Mouse (Mus musculus) hindbrain, postnatal 0 days (tissue): ENCODE results near the gene March9. TPM values are rescaled to one million over a fixed set of nuclear protein-coding genes. Genes with fewer than 3 reads are reported as not detected.

ENCODE experiments used
- ATAC-seq: fragments of 200-750 bp; cut with Nextera tagmentation; 2 replicates; pipeline ENCODE4 v1.8.0; 2017; ENCODE audit warnings: mild to moderate bottlenecking, moderate TSS enrichment, moderate library complexity
- DNase-seq: peaks from one replicate; pipeline ENCODE4 v3.0.0-alpha.2; 2015; ENCODE audit warnings: low spot score
- H3K27ac ChIP-seq: fragments of 300-500 bp; sonication (generic); 2 replicates; pipeline ENCODE4 v1.5.1; 2014; ENCODE audit warnings: mild to moderate bottlenecking
- H3K27me3 ChIP-seq: fragments of 300-500 bp; sonication (generic); 2 replicates; pipeline ENCODE4 v1.6.1; 2014; ENCODE audit warnings: low read length, mixed read lengths; ENCODE audit not compliant: insufficient read depth
- H3K36me3 ChIP-seq: fragments of 300-500 bp; sonication (generic); 2 replicates; pipeline ENCODE4 v1.6.1; 2014; ENCODE audit warnings: low read length, mixed read lengths; ENCODE audit not compliant: insufficient read depth
- H3K4me1 ChIP-seq: fragments of 300-500 bp; sonication (generic); 2 replicates; pipeline ENCODE4 v1.6.1; 2014; ENCODE audit warnings: antibody characterized with exemption, low read length, mixed read lengths; ENCODE audit not compliant: insufficient read depth
- H3K4me2 ChIP-seq: fragments of 300-500 bp; sonication (generic); 2 replicates; pipeline ENCODE4 v1.6.1; 2014; ENCODE audit warnings: low read depth, mild to moderate bottlenecking, low read length, moderate library complexity, mixed read lengths
- H3K4me3 ChIP-seq: fragments of 300-500 bp; sonication (generic); 2 replicates; pipeline ENCODE4 v1.5.1; 2014; ENCODE audit warnings: low read length
- H3K9ac ChIP-seq: fragments of 300-500 bp; sonication (generic); replicated peaks from 2 replicates; pipeline ENCODE4 v1.6.1; 2014; ENCODE audit warnings: mild to moderate bottlenecking, low read length, moderate library complexity, mixed read lengths
- H3K9me3 ChIP-seq: fragments of 300-500 bp; sonication (generic); 2 replicates; pipeline ENCODE4 v1.6.1; 2016; ENCODE audit warnings: low read length, mixed read lengths
- CTCF ChIP-seq: IDR thresholded peaks from 2 replicates; pipeline ENCODE4 v1.5.1; 2016; ENCODE audit warnings: antibody characterized with exemption, control low read depth, low read depth
- WGBS: fragments of 180-500 bp; shearing (Covaris S2); extraction: QIAGEN DNeasy Blood & Tissue Kit; methylation state at CpG from one replicate; pipeline ENCODE4 v1.1.7; 2014; 5-methylcytosine and 5-hydroxymethylcytosine counted together
- polyA plus RNA-seq: library from polyadenylated mRNA; unstranded; fragments of >200 nt; fragmentation: Nextera tagmentation; extraction: Ambion mirVana; gene quantifications from 2 replicates; pipeline ENCODE4 v1.2.1, GENCODE M21; 2015
- total RNA-seq: library from RNA; depleted of rRNA; stranded (reverse); fragments of >200 nt; gene quantifications from 2 replicates; pipeline ENCODE4 v1.2.3, GENCODE M21; 2014

Gene March9
- total and polyA plus RNA-seq, 2 experiments from 2014 or later: 6.7 to 80.1 TPM

DNA sequence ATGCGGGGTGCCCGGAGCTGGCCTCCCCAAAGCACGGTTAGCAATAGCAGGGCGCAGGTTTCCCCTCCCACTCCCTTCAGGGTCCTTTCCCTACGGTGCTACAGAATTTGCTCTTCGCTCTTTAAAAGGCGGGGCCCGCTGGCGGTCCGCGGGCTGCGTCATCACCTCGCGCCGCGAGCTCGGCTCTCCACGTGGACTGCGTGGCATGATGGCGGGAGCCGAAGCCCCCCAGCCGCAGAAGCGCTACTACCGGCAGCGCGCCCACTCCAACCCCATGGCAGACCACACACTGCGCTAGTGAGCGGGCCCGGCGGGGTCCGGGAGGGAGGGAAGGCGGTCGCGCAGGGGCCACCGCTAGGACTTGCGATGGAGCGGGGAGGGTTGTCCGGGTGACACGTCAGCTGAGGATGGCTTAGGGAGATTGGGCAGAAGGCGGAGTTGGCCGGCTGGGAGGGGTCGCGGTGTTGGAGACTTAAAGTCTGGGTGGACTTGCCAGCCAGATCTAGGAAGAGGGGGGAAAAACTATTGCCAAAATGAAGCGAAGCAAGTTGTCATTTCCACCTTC, 18.1 kb downstream of the March9 start:
- DNase-seq: peak; percentile 96
- Histone ChIP-seq H3K9ac (peak overlapping the region; percentile 61), H3K27me3 (no peaks in the 10 kb centered on the region), H3K27ac (peak overlapping the region; percentile 66; the same call in 1 of the 2 replicates), H3K4me1 (no peaks in the 10 kb centered on the region), H3K4me2 (peak overlapping the region; percentile 100), H3K36me3 (no peaks in the 10 kb centered on the region), H3K4me3 (peak overlapping the region; percentile 82), H3K9me3 (no peaks in the 10 kb centered on the region)
- no peak; the same call in 1 of the 2 replicates for TF ChIP-seq CTCF
- under 1% methylated on average over 44 of the region's 44 CpGs for WGBS
- peak; percentile 92 for ATAC-seq

- 2% methylated on average over 28 of the region's 28 CpGs for WGBS
- H3K36me3 ChIP-seq: no peaks in the 10 kb centered on the region
- H3K27me3 ChIP-seq: no peaks in the 10 kb centered on the region
- H3K9ac ChIP-seq: peak within 1 kb of the TSS; percentile 61
- H3K27ac ChIP-seq: peak within 1 kb of the TSS; percentile 66; the same call in 1 of the 2 replicates
- peak; percentile 52 for ATAC-seq
- no peak for TF ChIP-seq CTCF
- H3K4me1 ChIP-seq: no peaks in the 10 kb centered on the region
- H3K9me3 ChIP-seq: no peaks in the 10 kb centered on the region
- H3K4me3 ChIP-seq: peak within 1 kb of the TSS; percentile 82
- peak within 1 kb of the TSS; percentile 100 for H3K4me2 ChIP-seq
- peak; percentile 54 for DNase-seq
Observed at GRCm38 (mm10) chr10:127041274-127041766, 18.7 kb downstream of the March9 start, which contains the start of the genes Mettl1 and Eef1akmt3. Gene Mettl1 (plus strand): TSS chr10:127041414. Gene Eef1akmt3 (minus strand): TSS chr10:127041513.

- DNase-seq: peak; percentile 24
- peak overlapping the region; percentile 66; the same call in 1 of the 2 replicates for H3K27ac ChIP-seq
- ATAC-seq: no peak
- no peaks in the 10 kb centered on the region for H3K36me3 ChIP-seq
- H3K4me2 ChIP-seq: peak overlapping the region; percentile 100
- peak overlapping the region; percentile 82 for H3K4me3 ChIP-seq
- no peaks in the 10 kb centered on the region for H3K9me3 ChIP-seq
- WGBS: under 1% methylated on average over 20 of the region's 20 CpGs
- no peaks in the 10 kb centered on the region for H3K27me3 ChIP-seq
- peak overlapping the region; percentile 61 for H3K9ac ChIP-seq
- H3K4me1 ChIP-seq: no peaks in the 10 kb centered on the region
- TF ChIP-seq CTCF: no peak
Observed at GRCm38 (mm10) chr10:127040569-127041214, 19.3 kb downstream of the March9 start.

DNA sequence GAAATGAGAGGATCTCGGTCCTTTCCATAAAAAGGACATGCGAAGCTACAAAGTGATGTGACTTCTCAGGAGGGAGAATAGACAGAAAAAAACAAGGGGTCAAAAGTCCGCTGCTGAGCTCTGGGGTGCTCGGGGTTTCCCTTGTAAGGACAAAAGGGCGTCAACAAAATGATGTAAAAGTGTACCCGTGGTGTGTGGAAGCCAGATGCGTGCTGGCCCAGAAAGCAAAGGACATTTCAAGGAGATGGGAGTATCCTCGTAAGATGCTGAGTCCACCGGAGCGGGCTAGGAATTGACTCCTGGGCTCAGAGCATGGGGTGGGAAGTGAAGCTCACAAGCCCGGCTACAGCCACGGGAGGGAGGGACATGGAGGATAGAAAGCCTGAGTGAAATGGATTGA, 22.3 kb downstream of the March9 start:
- DNase-seq (no peak), ATAC-seq (no peak)
- 70% methylated on average over 12 of the region's 12 CpGs for WGBS
- no peaks in the 10 kb centered on the region for H3K27me3 ChIP-seq
- no peak overlapping the region for H3K4me2 ChIP-seq
- H3K36me3 ChIP-seq: no peaks in the 10 kb centered on the region
- no peaks in the 10 kb centered on the region for H3K4me1 ChIP-seq
- no peak overlapping the region for H3K4me3 ChIP-seq
- H3K27ac ChIP-seq: no peak overlapping the region
- TF ChIP-seq CTCF: no peak
- H3K9ac ChIP-seq: no peak overlapping the region
- no peaks in the 10 kb centered on the region for H3K9me3 ChIP-seq

DNA sequence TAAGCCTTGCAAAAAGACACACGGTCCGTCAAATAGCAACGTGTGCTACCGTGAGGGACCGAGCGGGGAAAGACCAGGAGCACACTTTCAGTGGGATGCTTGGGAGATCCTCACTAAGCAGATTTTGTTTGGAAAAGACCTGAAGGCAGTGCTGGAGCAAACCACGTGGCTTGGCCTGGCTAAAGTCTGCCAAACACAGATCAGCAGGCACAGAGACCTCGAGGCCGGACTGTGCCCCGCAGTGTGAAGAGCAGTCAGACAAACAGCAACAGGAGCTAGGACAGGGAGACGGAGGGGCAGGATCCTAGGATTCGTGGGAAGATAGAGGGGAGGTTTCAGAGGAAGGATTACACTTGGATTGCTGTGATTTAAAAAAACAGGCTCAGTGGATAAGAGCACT, 23.7 kb downstream of the March9 start:
- WGBS: 81% methylated on average over 12 of the region's 12 CpGs
- H3K4me1 ChIP-seq: no peaks in the 10 kb centered on the region
- no peak overlapping the region for H3K4me2 ChIP-seq
- no peaks in the 10 kb centered on the region for H3K36me3 ChIP-seq
- H3K27me3 ChIP-seq: no peaks in the 10 kb centered on the region
- H3K27ac ChIP-seq: no peak overlapping the region
- no peak overlapping the region for H3K9ac ChIP-seq
- no peak overlapping the region for H3K4me3 ChIP-seq
- TF ChIP-seq CTCF: no peak
- no peak for DNase-seq
- H3K9me3 ChIP-seq: no peaks in the 10 kb centered on the region
- no peak for ATAC-seq

- Histone ChIP-seq H3K4me3 (no peak overlapping the region), H3K27me3 (no peaks in the 10 kb centered on the region), H3K27ac (no peak overlapping the region), H3K9me3 (no peaks in the 10 kb centered on the region), H3K4me2 (no peak overlapping the region), H3K4me1 (no peaks in the 10 kb centered on the region), H3K9ac (no peak overlapping the region), H3K36me3 (peaks cover 2% of the 10 kb centered on the region; the same call in 1 of the 2 replicates)
- ATAC-seq (no peak), DNase-seq (no peak)
- no peak for TF ChIP-seq CTCF
- WGBS: 90% methylated on average over 8 of the region's 8 CpGs
Observed at GRCm38 (mm10) chr10:127033301-127033741, 26.7 kb downstream of the March9 start.
